Mouse (Mus musculus) heart, embryonic 14.5 days (tissue): ENCODE data around the gene Rab1b. TPM values are rescaled to one million over a fixed set of nuclear protein-coding genes. Genes with fewer than 3 reads are reported as not detected.

Source experiments
- ATAC-seq: fragments of 200-750 bp; cut with Nextera tagmentation; 2 replicates; pipeline ENCODE4 v1.8.0; 2017; ENCODE audit warnings: low read depth, moderate TSS enrichment; ENCODE audit not compliant: insufficient number of reproducible peaks, insufficient read depth, low FRiP score
- H3K27ac ChIP-seq, 2 experiments: fragments of 200-500 bp in 1 of 2; fragments of 300-500 bp in 1 of 2; sonication (generic) in 1 of 2; replicated peaks in 1 of 2; 2 replicates each; pipeline ENCODE4 v1.5.1; 2012 to 2014; ENCODE audit warnings: low read depth in 2 of 2, low read length in 2 of 2, control low read depth in 1 of 2, mild to moderate bottlenecking in 1 of 2, mixed read lengths in 1 of 2; ENCODE audit not compliant: control insufficient read depth in 1 of 2, insufficient read depth in 1 of 2
- H3K27me3 ChIP-seq: fragments of 300-500 bp; sonication (generic); 2 replicates; pipeline ENCODE4 v1.6.1; 2014; ENCODE audit warnings: mild to moderate bottlenecking, low read length, control low read depth; ENCODE audit not compliant: control insufficient read depth, insufficient read depth
- H3K36me3 ChIP-seq: fragments of 300-500 bp; sonication (generic); 2 replicates; pipeline ENCODE4 v1.6.1; 2014; ENCODE audit warnings: mild to moderate bottlenecking, control low read depth, low read length, mixed read lengths; ENCODE audit not compliant: control insufficient read depth, insufficient read depth
- H3K4me1 ChIP-seq, 2 experiments: fragments of 200-500 bp in 1 of 2; fragments of 300-500 bp in 1 of 2; sonication (generic) in 1 of 2; 2 replicates each; pipeline ENCODE4 v1.6.1; 2012 to 2014; ENCODE audit warnings: low read length in 2 of 2, control low read depth in 1 of 2, mixed read lengths in 1 of 2; ENCODE audit not compliant: control insufficient read depth in 2 of 2, insufficient read depth in 2 of 2
- H3K4me2 ChIP-seq: fragments of 300-500 bp; sonication (generic); 2 replicates; pipeline ENCODE4 v1.6.1; 2014; ENCODE audit warnings: mild to moderate bottlenecking, low read length
- H3K4me3 ChIP-seq, 2 experiments: fragments of 200-500 bp in 1 of 2; fragments of 300-500 bp in 1 of 2; sonication (generic) in 1 of 2; 2 replicates each; pipeline ENCODE4 v1.5.1; 2012 to 2014; ENCODE audit warnings: low read length in 2 of 2, mild to moderate bottlenecking in 2 of 2, control low read depth in 1 of 2, low read depth in 1 of 2, moderate library complexity in 1 of 2; ENCODE audit not compliant: control insufficient read depth in 1 of 2, insufficient read depth in 1 of 2
- H3K9ac ChIP-seq: fragments of 300-500 bp; sonication (generic); 2 replicates; pipeline ENCODE4 v1.6.1; 2014; ENCODE audit warnings: mild to moderate bottlenecking, low read length
- H3K9me3 ChIP-seq: fragments of 300-500 bp; sonication (generic); 2 replicates; pipeline ENCODE4 v1.6.1; 2016; ENCODE audit warnings: low read length, control low read depth; ENCODE audit not compliant: control insufficient read depth
- WGBS: fragments of 180-500 bp; shearing (Covaris S2); extraction: QIAGEN DNeasy Blood & Tissue Kit; methylation state at CpG from one replicate; pipeline ENCODE4 v1.1.7; 2014; 5-methylcytosine and 5-hydroxymethylcytosine counted together
- polyA plus RNA-seq: library from polyadenylated mRNA; unstranded; fragments of >200 nt; fragmentation: Nextera tagmentation; extraction: Ambion mirVana; gene quantifications from 2 replicates; pipeline ENCODE4 v1.2.1, GENCODE M21; 2014

The Rab1b gene
- polyA plus RNA-seq, 1 experiment from 2014 or later, result 231 TPM

DNA sequence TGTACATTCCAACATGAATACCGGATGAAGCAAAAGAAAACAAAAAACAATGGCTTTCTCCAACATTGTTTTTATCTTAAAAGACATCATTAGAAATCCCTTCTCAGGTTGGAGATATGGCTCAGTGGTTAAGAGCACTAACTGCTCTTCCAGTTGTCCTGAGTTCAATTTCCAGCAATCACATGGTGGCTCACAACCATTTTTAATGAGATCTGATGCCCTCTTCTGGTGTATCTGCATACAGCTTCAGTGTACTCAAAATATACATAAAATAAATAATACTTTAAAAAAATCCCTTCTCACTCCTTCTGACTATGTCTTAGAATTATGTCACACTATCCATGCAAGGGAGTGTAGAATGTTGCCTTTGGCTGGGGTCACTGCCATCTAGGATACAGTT, 27.6 kb downstream of the Rab1b start:
- no peak overlapping the region for H3K27ac ChIP-seq
- ATAC-seq, result no peak
- H3K4me2 ChIP-seq, result no peak overlapping the region
- no peaks in the 10 kb centered on the region for H3K36me3 ChIP-seq
- no peak overlapping the region for H3K9ac ChIP-seq
- H3K9me3 ChIP-seq, result no peaks in the 10 kb centered on the region
- H3K27me3 ChIP-seq, result peaks cover 43% of the 10 kb centered on the region
- 100% methylated on average over 1 of the region's 1 CpGs for WGBS
- H3K4me3 ChIP-seq, result no peak overlapping the region
- no peaks in the 10 kb centered on the region for H3K4me1 ChIP-seq

DNA sequence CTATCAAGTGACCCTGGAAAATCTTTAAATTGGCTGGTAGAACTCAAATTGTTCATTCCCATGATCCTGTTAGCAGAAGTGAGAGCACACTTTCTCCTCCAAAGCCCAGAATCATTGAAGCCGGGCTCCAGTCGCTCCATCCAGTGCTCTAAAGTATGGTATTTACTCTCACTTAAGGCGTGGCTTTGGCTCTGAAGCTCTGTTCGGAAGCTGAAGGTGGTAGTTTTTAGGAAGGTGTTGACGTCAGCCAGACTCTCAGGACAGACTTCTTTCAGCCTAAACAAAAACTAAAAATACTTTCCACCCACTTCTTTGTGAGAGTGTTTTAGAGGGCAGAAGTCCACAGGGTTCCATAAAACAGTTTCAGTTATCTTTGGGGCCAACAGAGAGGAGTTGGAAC, 33.4 kb downstream of the Rab1b start:
- Histone ChIP-seq H3K27ac (no peak overlapping the region), H3K9me3 (no peaks in the 10 kb centered on the region), H3K36me3 (no peaks in the 10 kb centered on the region), H3K27me3 (peaks cover 12% of the 10 kb centered on the region), H3K9ac (no peak overlapping the region), H3K4me3 (no peak overlapping the region; a peak in 1 of 4 replicates), H3K4me1 (peaks cover 15 to 20% of the 10 kb centered on the region in 2 experiments), H3K4me2 (no peak overlapping the region)
- no peak for ATAC-seq
- 29% methylated on average over 5 of the region's 5 CpGs for WGBS

DNA sequence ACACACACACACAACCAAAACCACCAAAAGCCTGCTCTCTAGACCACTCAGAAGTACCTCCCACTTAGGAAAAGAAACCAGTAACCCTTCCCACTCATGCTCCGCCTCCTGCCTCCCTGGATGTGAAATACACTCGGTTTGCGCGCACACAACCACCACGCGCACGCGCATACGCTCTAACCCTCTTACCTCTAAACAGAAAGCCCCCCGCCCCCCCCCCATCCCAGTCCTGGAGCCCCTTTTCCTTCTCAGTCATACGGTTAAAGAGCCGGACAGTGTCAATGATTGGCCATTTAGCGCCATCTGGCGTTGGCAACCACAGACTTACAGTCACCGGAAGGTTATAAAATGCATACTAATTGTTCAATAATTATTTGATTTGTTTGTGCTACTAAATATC, 33.8 kb downstream of the Rab1b start:
- no peak overlapping the region for H3K9ac ChIP-seq
- no peak overlapping the region for H3K27ac ChIP-seq
- H3K27me3 ChIP-seq, result peaks cover 12% of the 10 kb centered on the region
- peaks cover 19 to 25% of the 10 kb centered on the region in 2 experiments for H3K4me1 ChIP-seq
- 2% methylated on average over 15 of the region's 15 CpGs for WGBS
- peak overlapping the region; percentile 89 for H3K4me2 ChIP-seq
- no peaks in the 10 kb centered on the region for H3K36me3 ChIP-seq
- H3K4me3 ChIP-seq, result peak overlapping the region; percentile 20 to 49; a peak in 2 of 4 replicates
- no peaks in the 10 kb centered on the region for H3K9me3 ChIP-seq
- no peak for ATAC-seq

DNA sequence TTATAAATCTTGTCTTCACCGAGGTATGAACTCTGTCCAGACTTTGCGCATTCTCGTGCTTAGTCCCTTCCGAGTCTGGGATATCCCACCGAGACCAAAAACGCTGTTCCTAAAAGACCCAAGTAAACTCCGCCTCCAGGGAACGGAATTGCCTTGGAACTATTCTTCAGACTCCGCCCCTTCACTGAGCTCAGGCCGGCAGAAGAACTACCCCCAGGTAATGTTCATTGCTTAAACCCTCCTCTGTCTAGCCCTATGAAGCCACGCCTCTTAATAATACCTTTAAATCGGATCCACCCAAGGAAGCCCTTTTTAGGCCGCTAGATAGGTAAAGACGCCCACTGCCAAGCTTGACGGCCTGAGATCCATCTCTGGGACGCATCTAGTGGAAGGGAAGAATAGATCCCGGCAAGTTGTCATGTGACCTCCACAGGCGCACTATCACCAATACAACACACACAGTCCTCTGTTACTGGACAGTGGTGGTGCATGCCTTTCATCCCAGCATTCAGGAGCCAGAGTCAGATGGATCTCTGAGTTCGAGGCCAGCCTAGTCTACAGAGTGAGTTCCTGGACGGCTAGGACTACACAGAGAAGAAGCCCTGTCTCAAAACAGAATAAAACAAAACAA, 34.4 kb downstream of the Rab1b start:
- Histone ChIP-seq H3K9me3 (no peaks in the 10 kb centered on the region), H3K4me3 (peak overlapping the region; percentile 36 to 49), H3K9ac (peak overlapping the region; percentile 64; the same call in 1 of the 2 replicates), H3K27me3 (peaks cover 12% of the 10 kb centered on the region), H3K36me3 (no peaks in the 10 kb centered on the region), H3K27ac (peak overlapping the region; percentile 33 to 47; a peak in 2 of 4 replicates), H3K4me2 (peak overlapping the region; percentile 89), H3K4me1 (peaks cover 21 to 29% of the 10 kb centered on the region in 2 experiments)
- WGBS, result 1% methylated on average over 20 of the region's 20 CpGs
- ATAC-seq, result no peak

DNA sequence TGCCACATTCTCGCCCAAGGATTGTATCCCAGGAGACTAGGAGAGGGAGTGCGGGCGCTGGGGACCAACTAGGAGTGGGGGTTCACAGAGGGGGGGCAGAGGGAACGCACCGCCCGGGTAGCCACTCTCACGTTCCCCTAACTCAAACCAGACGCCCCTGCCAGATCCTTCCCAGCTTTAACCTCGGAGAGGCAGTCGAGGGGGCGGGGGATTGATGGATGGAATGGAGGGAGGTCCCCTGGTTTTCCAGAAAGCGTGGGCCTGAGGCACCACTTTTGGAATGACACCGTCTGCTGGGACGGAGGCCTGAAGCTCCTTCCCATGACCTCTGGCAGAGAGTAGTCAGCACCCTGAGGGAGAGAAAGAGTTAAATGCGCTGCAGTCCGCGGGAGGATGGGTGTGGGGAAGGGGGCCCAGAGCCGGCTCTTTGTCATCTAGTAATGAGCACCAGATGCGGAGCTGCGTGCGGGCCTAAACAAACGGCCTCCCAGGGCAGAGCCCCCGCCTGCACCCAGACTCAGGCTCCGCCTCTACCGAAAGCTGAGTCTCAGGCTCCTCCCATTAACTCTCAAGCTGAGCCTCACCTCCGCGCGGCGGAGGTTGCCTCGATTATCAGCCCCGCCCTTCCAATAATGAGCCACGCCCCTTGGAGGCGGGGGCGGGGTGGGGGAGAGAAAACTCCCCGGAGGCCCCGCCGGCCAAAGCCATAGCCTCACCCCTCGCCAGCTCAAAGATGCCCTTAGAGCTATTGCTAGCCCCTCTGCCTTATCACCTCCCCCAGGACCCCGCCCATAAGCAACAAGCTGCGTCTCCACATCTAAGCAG, 35.1 kb downstream of the Rab1b start:
- H3K4me1 ChIP-seq, result peaks cover 28 to 36% of the 10 kb centered on the region in 2 experiments
- peaks cover 12% of the 10 kb centered on the region for H3K27me3 ChIP-seq
- ATAC-seq, result peak; percentile 60
- peak overlapping the region; percentile 89 for H3K4me2 ChIP-seq
- H3K9ac ChIP-seq, result peak overlapping the region; percentile 64
- no peaks in the 10 kb centered on the region for H3K36me3 ChIP-seq
- WGBS, result 1% methylated on average over 40 of the region's 40 CpGs
- H3K27ac ChIP-seq, result peak overlapping the region; percentile 25 to 47; a peak in 2 of 4 replicates
- H3K9me3 ChIP-seq, result no peaks in the 10 kb centered on the region
- H3K4me3 ChIP-seq, result peak overlapping the region; percentile 36 to 49

DNA sequence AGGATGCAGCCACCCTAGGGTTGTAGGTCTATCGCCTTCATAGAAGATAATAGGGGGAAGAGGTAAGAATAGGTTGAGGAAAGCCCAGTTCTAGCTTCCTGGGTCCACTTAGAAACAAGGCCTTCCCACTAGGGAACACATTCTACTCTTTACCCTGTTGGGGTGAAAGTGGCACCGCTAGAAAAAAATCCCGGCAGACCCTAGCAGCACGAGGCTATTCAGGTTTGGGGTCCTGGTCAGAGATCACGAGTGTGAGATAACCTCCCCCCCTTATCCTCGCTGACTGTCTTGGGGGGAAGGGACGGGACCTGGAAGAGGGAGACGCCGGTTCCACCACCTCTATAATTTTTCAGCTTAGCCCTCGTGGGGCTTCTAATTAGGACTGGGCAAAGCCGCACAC, 35.8 kb downstream of the Rab1b start:
- H3K4me1 ChIP-seq, result peaks cover 28 to 37% of the 10 kb centered on the region in 2 experiments
- ATAC-seq, result no peak
- no peaks in the 10 kb centered on the region for H3K36me3 ChIP-seq
- peak overlapping the region; percentile 89 for H3K4me2 ChIP-seq
- H3K27me3 ChIP-seq, result peaks cover 12% of the 10 kb centered on the region
- WGBS, result 21% methylated on average over 11 of the region's 11 CpGs
- H3K4me3 ChIP-seq, result peak overlapping the region in 1 of 2 experiments; percentile 49; a peak in 1 of 4 replicates
- no peaks in the 10 kb centered on the region for H3K9me3 ChIP-seq
- H3K27ac ChIP-seq, result 0 out of 4 replicates have a peak overlapping the region, but pooled peaks of 1 of the 2 experiments have one; percentile 25
- H3K9ac ChIP-seq, result peak overlapping the region; percentile 64

DNA sequence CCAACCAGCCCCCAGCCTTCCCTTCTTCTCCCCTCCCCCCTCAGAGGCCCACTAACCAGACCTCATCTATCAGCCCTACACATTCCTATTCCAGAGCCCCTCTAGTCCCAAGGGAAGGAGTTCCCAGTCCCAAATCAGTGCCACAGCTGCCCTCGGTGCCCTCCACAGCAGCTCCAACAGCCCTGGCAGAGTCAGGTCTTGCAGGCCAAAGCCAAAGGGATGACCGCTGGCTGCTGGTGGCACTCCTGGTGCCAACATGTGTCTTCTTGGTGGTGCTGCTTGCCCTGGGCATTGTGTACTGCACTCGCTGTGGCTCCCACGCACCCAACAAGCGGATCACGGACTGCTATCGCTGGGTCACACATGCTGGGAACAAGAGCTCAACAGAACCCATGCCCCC, 36.9 kb downstream of the Rab1b start:
- no peaks in the 10 kb centered on the region for H3K36me3 ChIP-seq
- no peak overlapping the region for H3K9ac ChIP-seq
- no peak for ATAC-seq
- H3K4me2 ChIP-seq, result peak overlapping the region; percentile 11; the same call in 1 of the 2 replicates
- H3K4me1 ChIP-seq, result peaks cover 28 to 37% of the 10 kb centered on the region in 2 experiments
- no peaks in the 10 kb centered on the region for H3K9me3 ChIP-seq
- H3K27ac ChIP-seq, result no peak overlapping the region
- H3K4me3 ChIP-seq, result no peak overlapping the region
- 77% methylated on average over 7 of the region's 7 CpGs for WGBS
- H3K27me3 ChIP-seq, result peaks cover 12% of the 10 kb centered on the region
